Mouse (Mus musculus) Patski (cell line): ENCODE results near the gene Rpp25. TPM values are rescaled to one million over a fixed set of nuclear protein-coding genes. Genes with fewer than 3 reads are reported as not detected.

Experiments
- ATAC-seq: fragments of 100-300 bp; one replicate; pipeline ENCODE4 v1.8.0; 2021
- CTCF ChIA-PET: fragments of 350-600 bp; sonication (Branson Sonifier 250); formaldehyde crosslinking; loops from one replicate; lab custom pipeline; 2022; ENCODE audit warnings: inconsistent platforms; lab: Charles Lee
- POLR2A ChIA-PET: fragments of 350-600 bp; sonication (Branson Sonifier 250); formaldehyde crosslinking; loops from one replicate; lab custom pipeline; 2022; ENCODE audit warnings: antibody characterized with exemption, inconsistent platforms; lab: Charles Lee
- DNase-seq: peaks from one replicate; pipeline ENCODE4 v3.0.0-alpha.2; 2011; ENCODE audit warnings: low read depth, low spot score
- H3K27me3 ChIP-seq: fragments of 371-371 bp; one replicate; pipeline ENCODE4 v1.5.1; 2021
- CTCF ChIP-seq: fragments of 100-300 bp; IDR thresholded peaks from one replicate; pipeline ENCODE4 v1.5.1; 2021
- in situ Hi-C: fragments of 300-500 bp; cut with MboI; formaldehyde crosslinking; loops from 3 replicates; pipeline ENCODE4 v1.11.1; 2018; ENCODE audit warnings: low pct_unique_long_range_greater_than_20kb, mixed read lengths
- polyA plus RNA-seq: library from polyadenylated mRNA; unstranded; gene quantifications from one replicate; pipeline ENCODE4 v1.2.3, GENCODE M21; 2021

Gene Rpp25
- polyA plus RNA-seq: 0.39 TPM

- no peak for ATAC-seq
These were observed at the start of gene Rpp25 for GRCm38 (mm10) chr9:57503622-57504380. Gene Rpp25, plus strand, starts transcription at chr9:57504026.

GRCm38 (mm10) chr9:57459707-57460106 lies 44.1 kb upstream of the Rpp25 start:
- TF ChIP-seq CTCF: no peak
- no peaks in the 10 kb centered on the region for H3K27me3 ChIP-seq
- ChIA-PET CTCF (interaction anchor here (0.9 to 1.1 kb wide), 2 partner anchors 13 to 26 kb away, joined by 3 read pairs; no protein-coding TSS in a partner anchor), POLR2A (interaction anchor here (1.1 kb wide), 1 partner anchor 20 kb away, joined by 4 read pairs; the partner anchor contains the start of gene Ppcdc)
- in situ Hi-C loops: no loop called here
- no peak for ATAC-seq
- no peak for DNase-seq

More at GRCm38 (mm10) chr9:57503622-57504380, at the start of gene Rpp25:
- no peak for DNase-seq
- in situ Hi-C loops: no loop called here
- peaks cover 8% of the 10 kb centered on the region for H3K27me3 ChIP-seq
- no peak for TF ChIP-seq CTCF
- ChIA-PET POLR2A (no interaction called here), CTCF (no interaction called here)

GRCm38 (mm10) chr9:57462866-57463265 lies 41.0 kb upstream of the Rpp25 start:
- TF ChIP-seq CTCF: no peak
- no peaks in the 10 kb centered on the region for H3K27me3 ChIP-seq
- ChIA-PET CTCF (interaction anchor here (1.3 kb wide), 1 partner anchor 13 kb away, joined by 3 read pairs; no protein-coding TSS in a partner anchor), POLR2A (interaction anchor here (0.7 kb wide), 2 partner anchors 18 to 300 kb away, joined by 3 to 7 read pairs; no protein-coding TSS in a partner anchor)
- DNase-seq (no peak), ATAC-seq (no peak)
- in situ Hi-C loops: no loop called here

GRCm38 (mm10) chr9:57466101-57466500 lies 37.7 kb upstream of the Rpp25 start:
- DNase-seq: no peak
- H3K27me3 ChIP-seq: no peaks in the 10 kb centered on the region
- POLR2A ChIA-PET: no interaction called here
- ATAC-seq: no peak
- CTCF ChIA-PET: no interaction called here
- no peak for TF ChIP-seq CTCF
- in situ Hi-C loops: no loop called here

- ATAC-seq (peak; percentile 7), DNase-seq (no peak)
- ChIA-PET CTCF (no interaction called here), POLR2A (interaction anchor here (0.6 kb wide), 2 partner anchors 17 to 21 kb away, joined by 3 read pairs; no protein-coding TSS in a partner anchor)
- in situ Hi-C loops: no loop called here
- no peaks in the 10 kb centered on the region for H3K27me3 ChIP-seq
- TF ChIP-seq CTCF: no peak
These were observed 36.5 kb upstream of the Rpp25 start for GRCm38 (mm10) chr9:57467271-57467771.

- POLR2A ChIA-PET: interaction anchor here (0.6 kb wide), 4 partner anchors 16 to 1371 kb away, joined by 3 read pairs; no protein-coding TSS in a partner anchor
- no peaks in the 10 kb centered on the region for H3K27me3 ChIP-seq
- peak; percentile 47 for ATAC-seq
These were observed 35.8 kb upstream of the Rpp25 start, which contains the start of gene Scamp5 for GRCm38 (mm10) chr9:57467896-57468549. Gene Scamp5, minus strand, starts transcription at chr9:57468060.

GRCm38 (mm10) chr9:57468914-57469313 lies 34.9 kb upstream of the Rpp25 start:
- no peaks in the 10 kb centered on the region for H3K27me3 ChIP-seq
- in situ Hi-C loops: no loop called here
- DNase-seq (no peak), ATAC-seq (no peak)
- TF ChIP-seq CTCF: no peak
- POLR2A ChIA-PET: no interaction called here
- CTCF ChIA-PET: interaction anchor here (0.7 to 1.4 kb wide), 2 partner anchors 11 to 17 kb away, joined by 3 to 5 read pairs; no protein-coding TSS in a partner anchor

More at GRCm38 (mm10) chr9:57467896-57468549, 35.8 kb upstream of the Rpp25 start, which contains the start of gene Scamp5:
- CTCF ChIA-PET: interaction anchor here (0.7 to 1.4 kb wide), 2 partner anchors 10 to 18 kb away, joined by 3 to 5 read pairs; no protein-coding TSS in a partner anchor
- DNase-seq: peak; percentile 49
- no peak for TF ChIP-seq CTCF
- in situ Hi-C loops: no loop called here

- CTCF ChIA-PET: interaction anchor here (0.6 to 2.5 kb wide), 8 partner anchors 12 to 165 kb away, joined by 3 to 43 read pairs (median 3); partner anchors contain the start of gene Scamp5
- no peak for DNase-seq
- no peak for ATAC-seq
- in situ Hi-C loops: no loop called here
- peaks cover 6% of the 10 kb centered on the region for H3K27me3 ChIP-seq
- TF ChIP-seq CTCF: peak; percentile 93
- POLR2A ChIA-PET: no interaction called here
These were observed 18.1 kb upstream of the Rpp25 start for GRCm38 (mm10) chr9:57485774-57486173.

- DNase-seq (no peak), ATAC-seq (no peak)
- no peak for TF ChIP-seq CTCF
- POLR2A ChIA-PET: no interaction called here
- in situ Hi-C loops: no loop called here
- CTCF ChIA-PET: interaction anchor here (0.7 to 1.4 kb wide), 2 partner anchors 10 to 29 kb away, joined by 3 to 4 read pairs; no protein-coding TSS in a partner anchor
- peaks cover 6% of the 10 kb centered on the region for H3K27me3 ChIP-seq
These were observed 16.0 kb upstream of the Rpp25 start for GRCm38 (mm10) chr9:57487807-57488206.

- no peak for TF ChIP-seq CTCF
- CTCF ChIA-PET: no interaction called here
- in situ Hi-C loops: no loop called here
- ATAC-seq: no peak
- no peak for DNase-seq
- H3K27me3 ChIP-seq: no peaks in the 10 kb centered on the region
- POLR2A ChIA-PET: no interaction called here
These were observed 10.3 kb upstream of the Rpp25 start for GRCm38 (mm10) chr9:57493532-57493931.
